Mouse (Mus musculus) embryonic fibroblast, embryonic 13.5 days (primary cell): ENCODE data around the gene Arrb1.

Experiments
- CTCF ChIP-seq: IDR thresholded peaks from 2 replicates; pipeline ENCODE4 v1.5.1; 2011; ENCODE audit warnings: mild to moderate bottlenecking, control low read depth, low read length, moderate library complexity, borderline replicate concordance; ENCODE audit not compliant: insufficient read depth
- POLR2A ChIP-seq: IDR thresholded peaks from 2 replicates; pipeline ENCODE4 v1.6.1; 2011; ENCODE audit warnings: low read depth, mild to moderate bottlenecking, control low read depth, low read length, moderate library complexity

DNA sequence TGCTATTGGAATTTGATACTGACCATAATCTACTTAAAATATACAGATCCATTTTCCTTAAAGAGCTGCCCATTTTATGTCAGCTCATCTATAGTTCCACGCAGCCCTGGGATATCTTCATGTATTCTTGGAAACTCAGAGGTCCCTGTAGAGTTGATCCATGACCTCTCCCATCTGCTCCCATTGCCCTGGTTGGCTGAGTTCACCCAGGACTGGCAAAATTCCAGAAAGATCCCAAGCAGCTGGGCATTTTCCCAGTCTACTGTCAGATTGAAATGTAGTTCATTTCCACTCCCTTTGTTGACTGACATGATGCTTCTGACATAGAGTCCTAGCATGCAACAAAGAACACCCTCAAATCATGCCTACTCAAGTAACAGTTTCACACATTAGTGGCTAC, 36.1 kb upstream of the Arrb1 start:
- TF ChIP-seq CTCF (no peak), POLR2A (no peak)
